Mouse (Mus musculus) right cerebral cortex, postnatal 10 days (tissue): ENCODE results near the gene Cdc42bpb.
A peak's percentile ranks its signal among the peaks of the same experiment; 100 is the strongest.

Experiments
- DNase-seq, 2 experiments: peaks; one replicate each; pipeline ENCODE4 v3.0.0; 2021; ENCODE audit warnings: low spot score in 2 of 2

Cdc42bpb gene

GRCm38 (mm10) chr12:111284532-111284931 is 93.0 kb downstream of the Cdc42bpb start:
- DNase-seq, result no peak

- DNase-seq, result no peak
Observed at GRCm38 (mm10) chr12:111283573-111283972, 93.9 kb downstream of the Cdc42bpb start.

GRCm38 (mm10) chr12:111276371-111276770 is 101.1 kb downstream of the Cdc42bpb start:
- DNase-seq, result no peak

GRCm38 (mm10) chr12:111275150-111275841 is 102.2 kb downstream of the Cdc42bpb start:
- no peak for DNase-seq

- DNase-seq, result peak; percentile 56 to 62
Observed at GRCm38 (mm10) chr12:111274447-111275149, 102.9 kb downstream of the Cdc42bpb start.

- no peak for DNase-seq
Observed at GRCm38 (mm10) chr12:111274006-111274405, 103.5 kb downstream of the Cdc42bpb start.

GRCm38 (mm10) chr12:111272420-111272819 is 105.1 kb downstream of the Cdc42bpb start:
- peak; percentile 88 for DNase-seq

- DNase-seq, result no peak
Observed at GRCm38 (mm10) chr12:111271966-111272365, 105.6 kb downstream of the Cdc42bpb start.

- no peak for DNase-seq
Observed at GRCm38 (mm10) chr12:111271406-111271805, 106.1 kb downstream of the Cdc42bpb start.

GRCm38 (mm10) chr12:111270629-111271277 is 106.8 kb downstream of the Cdc42bpb start, which contains the start of gene Amn:
TSS of gene Amn (plus strand) at chr12:111271095.
- no peak for DNase-seq

GRCm38 (mm10) chr12:111267673-111268325 is 109.7 kb downstream of the Cdc42bpb start:
- DNase-seq, result no peak

- no peak for DNase-seq
Observed at GRCm38 (mm10) chr12:111266592-111266991, 110.9 kb downstream of the Cdc42bpb start.

GRCm38 (mm10) chr12:111265212-111265611 is 112.3 kb downstream of the Cdc42bpb start:
- no peak for DNase-seq

GRCm38 (mm10) chr12:111263650-111264049 is 113.9 kb downstream of the Cdc42bpb start:
- no peak for DNase-seq

GRCm38 (mm10) chr12:111251227-111251626 is 126.3 kb downstream of the Cdc42bpb start:
- no peak for DNase-seq

- no peak for DNase-seq
Observed at GRCm38 (mm10) chr12:111250116-111250515, 127.4 kb downstream of the Cdc42bpb start.

GRCm38 (mm10) chr12:111249095-111249494 is 128.4 kb downstream of the Cdc42bpb start:
- DNase-seq, result no peak

GRCm38 (mm10) chr12:111246808-111247464 is 130.6 kb downstream of the Cdc42bpb start:
- DNase-seq, result no peak

- no peak for DNase-seq
Observed at GRCm38 (mm10) chr12:111245070-111245469, 132.4 kb downstream of the Cdc42bpb start.

GRCm38 (mm10) chr12:111243733-111244132 is 133.8 kb downstream of the Cdc42bpb start:
- no peak for DNase-seq
